Mouse (Mus musculus) embryonic fibroblast, embryonic 13.5 days (primary cell): ENCODE results near the gene Galnt17. TPM values are rescaled to one million over a fixed set of nuclear protein-coding genes. Genes with fewer than 3 reads are reported as not detected.

Experiments used
- H3K27ac ChIP-seq: 2 replicates; pipeline ENCODE4 v1.5.1; 2012; ENCODE audit warnings: low read length, control low read depth, inconsistent platforms; ENCODE audit not compliant: insufficient read depth
- H3K4me1 ChIP-seq: 2 replicates; pipeline ENCODE4 v1.6.1; 2011; ENCODE audit warnings: low read length; ENCODE audit not compliant: control insufficient read depth, insufficient read depth
- H3K4me3 ChIP-seq: 2 replicates; pipeline ENCODE4 v1.5.1; 2011; ENCODE audit warnings: mild to moderate bottlenecking, control low read depth, low read length; ENCODE audit not compliant: insufficient read depth
- CTCF ChIP-seq: IDR thresholded peaks from 2 replicates; pipeline ENCODE4 v1.5.1; 2011; ENCODE audit warnings: mild to moderate bottlenecking, control low read depth, low read length, moderate library complexity, borderline replicate concordance; ENCODE audit not compliant: insufficient read depth
- POLR2A ChIP-seq: IDR thresholded peaks from 2 replicates; pipeline ENCODE4 v1.6.1; 2011; ENCODE audit warnings: low read depth, mild to moderate bottlenecking, control low read depth, low read length, moderate library complexity
- polyA plus RNA-seq: library from polyadenylated mRNA; stranded (reverse); fragments of >200 nt; gene quantifications from 2 replicates; pipeline ENCODE4 v1.2.4, GENCODE M21; 2011; ENCODE audit warnings: low read depth; ENCODE audit not compliant: missing spikeins, insufficient read length

Galnt17 gene
- polyA plus RNA-seq, 1 experiment: 34.5 TPM

DNA sequence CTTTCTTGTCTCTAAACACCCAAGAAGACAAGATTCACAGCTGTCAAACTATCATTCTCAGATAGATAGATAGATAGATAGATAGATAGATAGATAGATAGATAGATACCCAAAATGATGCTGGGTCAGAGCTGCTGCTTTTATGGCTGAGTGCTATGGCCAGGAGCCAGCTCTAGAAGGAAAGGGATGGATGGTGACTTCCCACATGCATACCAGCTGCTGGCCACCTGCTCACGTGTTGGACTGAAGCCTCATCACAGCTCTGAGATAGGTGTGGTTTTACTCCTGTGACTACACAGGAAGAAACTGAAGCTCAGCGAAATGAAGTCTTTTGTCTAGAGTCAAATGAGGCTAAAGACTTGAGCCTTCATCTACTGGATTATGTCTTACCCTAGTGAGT lies 482.5 kb downstream of the Galnt17 start:
- TF ChIP-seq POLR2A (no peak), CTCF (no peak)
- Histone ChIP-seq H3K27ac (no peak overlapping the region), H3K4me1 (no peaks in the 10 kb centered on the region; the same call in 1 of the 2 replicates), H3K4me3 (no peak overlapping the region)
